Mouse (Mus musculus): Measurements from ENCODE around the gene Gm9857. TPM values are rescaled to one million over a fixed set of nuclear protein-coding genes. Genes with fewer than 3 reads are reported as not detected.

The Gm9857 gene
- polyA plus RNA-seq, 1 experiment from 2014 or later = not detected

DNA sequence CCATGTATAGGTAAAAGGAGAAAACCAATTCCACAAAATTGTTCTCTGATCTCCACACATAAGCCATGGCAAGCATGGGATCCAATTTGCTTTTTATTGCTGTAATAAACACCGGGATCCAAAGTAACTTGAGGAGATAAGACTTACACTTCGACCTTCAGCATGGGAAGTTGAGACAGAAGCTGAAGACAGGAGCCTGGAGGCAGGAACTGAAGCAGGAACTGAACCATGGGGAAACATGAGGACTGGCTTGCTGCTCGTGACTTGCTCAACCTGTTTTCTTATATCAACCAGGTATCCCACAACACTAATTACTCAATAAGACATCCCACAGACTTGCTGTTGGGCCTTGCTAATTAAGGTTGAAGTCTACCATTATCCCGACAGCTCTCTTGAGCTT is 47.3 kb downstream of the Gm9857 start:
- Histone ChIP-seq H3K9me3 (ENCODE audit: control insufficient read depth, low read length) (no peaks in the 10 kb centered on the region), H3K4me3 (ENCODE audit: control insufficient read depth in 1 of 2, insufficient read depth in 1 of 2, low read depth in 1 of 2, low read length in 2 of 2) (no peak overlapping the region), H3K36me3 (ENCODE audit: control insufficient read depth, insufficient read depth, low read length) (no peaks in the 10 kb centered on the region), H3K27ac (replicated peaks in 1 of 2; ENCODE audit: control insufficient read depth in 1 of 2, insufficient read depth in 1 of 2, low read depth in 2 of 2, low read length in 2 of 2) (no peak overlapping the region), H3K4me2 (ENCODE audit: low read length) (no peak overlapping the region), H3K9ac (ENCODE audit: low read length) (no peak overlapping the region), H3K4me1 (ENCODE audit: control insufficient read depth in 2 of 2, insufficient read depth in 2 of 2, low read length in 2 of 2) (no peaks in the 10 kb centered on the region), H3K27me3 (ENCODE audit: control insufficient read depth, insufficient read depth, low read length) (no peaks in the 10 kb centered on the region)
- ATAC-seq (ENCODE audit: insufficient number of reproducible peaks, insufficient read depth, low FRiP score, low read depth) = no peak
- WGBS = 58% methylated on average over 4 of the region's 4 CpGs

- no peaks in the 10 kb centered on the region for H3K9me3 ChIP-seq (ENCODE audit: control insufficient read depth, low read length)
- no peak for ATAC-seq (ENCODE audit: insufficient number of reproducible peaks, insufficient read depth, low FRiP score, low read depth)
- H3K36me3 ChIP-seq (ENCODE audit: control insufficient read depth, insufficient read depth, low read length) = no peaks in the 10 kb centered on the region
- no peak overlapping the region for H3K4me2 ChIP-seq (ENCODE audit: low read length)
- no peak overlapping the region for H3K4me3 ChIP-seq (ENCODE audit: control insufficient read depth in 1 of 2, insufficient read depth in 1 of 2, low read depth in 1 of 2, low read length in 2 of 2)
- H3K9ac ChIP-seq (ENCODE audit: low read length) = no peak overlapping the region
- no peak overlapping the region for H3K27ac ChIP-seq (replicated peaks in 1 of 2; ENCODE audit: control insufficient read depth in 1 of 2, insufficient read depth in 1 of 2, low read depth in 2 of 2, low read length in 2 of 2)
- H3K4me1 ChIP-seq (ENCODE audit: control insufficient read depth in 2 of 2, insufficient read depth in 2 of 2, low read length in 2 of 2) = peaks cover 0 to 2% of the 10 kb centered on the region in 2 experiments; a peak in 2 of 4 replicates
- no peaks in the 10 kb centered on the region for H3K27me3 ChIP-seq (ENCODE audit: control insufficient read depth, insufficient read depth, low read length)
- 76% methylated on average over 1 of the region's 1 CpGs for WGBS
Observed at GRCm38 (mm10) chr3:108892080-108892479, 48.2 kb downstream of the Gm9857 start.

Other genes starting within 250 kb of the Gm9857 start
- 27.5 and 30.4 TPM in 2 replicates for gene Gpsm2, start 218.1 kb downstream of the Gm9857 start, polyA plus RNA-seq (2014; fragmentation: Nextera tagmentation; extraction: Ambion mirVana)
- gene Aknad1, start 200.8 kb downstream of the Gm9857 start, polyA plus RNA-seq (2014; fragmentation: Nextera tagmentation; extraction: Ambion mirVana) = not detected in 2 replicates
- 28.4 and 31.6 TPM in 2 replicates for gene Stxbp3, start 99.9 kb downstream of the Gm9857 start, polyA plus RNA-seq (2014; fragmentation: Nextera tagmentation; extraction: Ambion mirVana)
- gene Fndc7, start 50.4 kb downstream of the Gm9857 start, polyA plus RNA-seq (2014; fragmentation: Nextera tagmentation; extraction: Ambion mirVana) = 0.05 and 0.20 TPM in 2 replicates
- gene Prpf38b, start 28.7 kb downstream of the Gm9857 start, polyA plus RNA-seq (2014; fragmentation: Nextera tagmentation; extraction: Ambion mirVana) = 37.5 and 47.5 TPM in 2 replicates
- not detected in 2 replicates for gene Henmt1, start 572 bp downstream of the Gm9857 start, polyA plus RNA-seq (2014; fragmentation: Nextera tagmentation; extraction: Ambion mirVana)
- 9.4 and 9.8 TPM in 2 replicates for gene Fam102b, start 87.2 kb upstream of the Gm9857 start, polyA plus RNA-seq (2014; fragmentation: Nextera tagmentation; extraction: Ambion mirVana)
- gene Slc25a54, start 140.0 kb upstream of the Gm9857 start, polyA plus RNA-seq (2014; fragmentation: Nextera tagmentation; extraction: Ambion mirVana) = not detected in 2 replicates
- gene Slc25a24, start 182.7 kb upstream of the Gm9857 start, polyA plus RNA-seq (2014; fragmentation: Nextera tagmentation; extraction: Ambion mirVana) = 24.0 and 26.1 TPM in 2 replicates

All from heart, embryonic 14.5 days (tissue).